Mouse (Mus musculus) A20 (cell line): ENCODE results near the gene Rpl10a.
"Not testable (repeated sequence)": the region's sequence is repeated elsewhere in the genome, so short reads cannot be mapped to it uniquely, and the experiment has no call there.

Experiments
- DNase-seq: peaks from one replicate; pipeline ENCODE4 v3.0.0-alpha.2; 2011; ENCODE audit warnings: low read depth, low spot score

Gene Rpl10a

GRCm38 (mm10) chr17:28330590-28330989 lies 2.3 kb downstream of the Rpl10a start:
- not testable (repeated sequence) for DNase-seq

GRCm38 (mm10) chr17:28331241-28332112 lies 3.2 kb downstream of the Rpl10a start:
- peak; percentile 45 for DNase-seq

- DNase-seq: peak; percentile 60
Observed at GRCm38 (mm10) chr17:28332113-28332914, 4.0 kb downstream of the Rpl10a start.

GRCm38 (mm10) chr17:28332915-28333546 lies 4.8 kb downstream of the Rpl10a start:
- DNase-seq: peak; percentile 18

- no peak for DNase-seq
Observed at GRCm38 (mm10) chr17:28335267-28335666, 7.0 kb downstream of the Rpl10a start.

GRCm38 (mm10) chr17:28337547-28337946 lies 9.3 kb downstream of the Rpl10a start:
- DNase-seq: no peak

GRCm38 (mm10) chr17:28340578-28340977 lies 12.3 kb downstream of the Rpl10a start:
- no peak for DNase-seq

- DNase-seq: peak; percentile 60
Observed at GRCm38 (mm10) chr17:28341091-28341490, 12.8 kb downstream of the Rpl10a start.

GRCm38 (mm10) chr17:28344050-28344607 lies 15.9 kb downstream of the Rpl10a start:
- DNase-seq: no peak

- DNase-seq: no peak
Observed at GRCm38 (mm10) chr17:28344670-28345069, 16.4 kb downstream of the Rpl10a start.

- DNase-seq: no peak
Observed at GRCm38 (mm10) chr17:28345271-28345721, 17.0 kb downstream of the Rpl10a start.

GRCm38 (mm10) chr17:28345882-28346281 lies 17.6 kb downstream of the Rpl10a start:
- DNase-seq: no peak

- no peak for DNase-seq
Observed at GRCm38 (mm10) chr17:28347327-28347726, 19.1 kb downstream of the Rpl10a start.

- no peak for DNase-seq
Observed at GRCm38 (mm10) chr17:28348211-28348610, 19.9 kb downstream of the Rpl10a start.

- no peak for DNase-seq
Observed at GRCm38 (mm10) chr17:28349264-28349880, 21.1 kb downstream of the Rpl10a start.

GRCm38 (mm10) chr17:28349901-28350465 lies 21.7 kb downstream of the Rpl10a start:
- no peak for DNase-seq

- DNase-seq: peak; percentile 79
Observed at GRCm38 (mm10) chr17:28350466-28351352, 22.4 kb downstream of the Rpl10a start, which contains the start of gene Tead3. TSS of gene Tead3 (minus strand) at chr17:28350817.

- no peak for DNase-seq
Observed at GRCm38 (mm10) chr17:28351353-28351890, 23.2 kb downstream of the Rpl10a start.

GRCm38 (mm10) chr17:28352018-28352417 lies 23.7 kb downstream of the Rpl10a start:
- DNase-seq: no peak
